Mouse (Mus musculus): ENCODE measurements at regions not wholly inside any gene's neighbourhood (a gene's known extent, or its start where the extent isn't known, plus 50 kb on each side); places are given as distances from the start of the nearest gene placed in this dataset.

DNA sequence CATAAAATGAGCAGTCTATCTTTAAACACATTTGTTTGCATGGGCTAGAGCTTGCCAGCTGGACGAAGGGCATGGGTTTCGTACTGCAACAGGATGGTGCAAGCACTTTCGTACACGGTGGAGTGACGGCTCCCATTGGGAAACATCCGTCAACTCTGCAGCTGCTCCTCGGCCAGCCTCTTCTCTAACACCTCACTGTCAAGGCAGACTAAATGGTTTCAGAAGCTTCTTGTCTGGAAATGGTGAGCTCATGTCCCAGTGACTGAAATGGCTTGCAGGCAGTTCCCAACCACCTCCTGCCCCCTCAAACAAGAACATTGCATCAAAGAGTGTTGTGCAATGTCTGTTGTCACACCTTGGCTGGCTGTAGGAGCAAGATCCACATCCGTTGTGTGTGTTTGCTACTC lies 163.4 kb downstream of the Trib2 start:
- ATAC-seq (replicated peaks; ENCODE audit: insufficient number of reproducible peaks, low FRiP score, low TSS enrichment, low read depth) (no peak), DNase-seq (ENCODE audit: low spot score) (no peak)
- H3K4me1 ChIP-seq (ENCODE audit: control insufficient read depth, insufficient read depth, low read length): no peaks in the 10 kb centered on the region
- H3K9me3 ChIP-seq (replicated peaks; ENCODE audit: control insufficient read depth, low read length): no peaks in the 10 kb centered on the region
- 69% methylated on average over 8 of the region's 8 CpGs for WGBS
- no peak overlapping the region for H3K4me3 ChIP-seq (ENCODE audit: low read depth, low read length)
- H3K36me3 ChIP-seq (replicated peaks; ENCODE audit: control insufficient read depth, insufficient read depth, low read depth, low read length): no peaks in the 10 kb centered on the region
- no peaks in the 10 kb centered on the region for H3K27me3 ChIP-seq (ENCODE audit: control insufficient read depth, insufficient read depth, low read length)
- no peak overlapping the region for H3K9ac ChIP-seq (replicated peaks; ENCODE audit: low read length)
- H3K27ac ChIP-seq (replicated peaks; ENCODE audit: low read depth, low read length): no peak overlapping the region
- H3K4me2 ChIP-seq (ENCODE audit: low read depth, low read length): no peak overlapping the region

DNA sequence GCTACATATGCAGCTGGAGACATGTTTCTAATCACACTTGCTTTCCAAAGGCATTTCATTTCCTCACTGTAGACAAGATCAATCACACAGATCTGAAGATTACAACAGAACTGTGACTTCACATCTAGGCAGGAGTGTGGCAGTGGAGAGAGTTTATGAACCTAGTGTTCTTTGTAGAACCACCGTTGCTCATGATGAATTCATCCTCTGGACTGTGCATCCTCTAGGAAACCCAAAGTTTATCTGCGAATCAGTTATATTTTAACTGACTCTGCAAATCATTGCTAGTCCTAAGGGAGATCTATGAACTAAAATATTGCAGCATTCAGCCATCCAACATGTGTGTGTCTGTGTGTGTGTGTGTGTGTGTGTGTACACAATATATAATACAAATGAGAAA lies 165.4 kb downstream of the Trib2 start:
- Histone ChIP-seq H3K27me3 (ENCODE audit: control insufficient read depth, insufficient read depth, low read length) (no peaks in the 10 kb centered on the region), H3K9me3 (replicated peaks; ENCODE audit: control insufficient read depth, low read length) (no peaks in the 10 kb centered on the region), H3K27ac (replicated peaks; ENCODE audit: low read depth, low read length) (no peak overlapping the region), H3K36me3 (replicated peaks; ENCODE audit: control insufficient read depth, insufficient read depth, low read depth, low read length) (no peaks in the 10 kb centered on the region), H3K4me3 (ENCODE audit: low read depth, low read length) (no peak overlapping the region), H3K4me1 (ENCODE audit: control insufficient read depth, insufficient read depth, low read length) (no peaks in the 10 kb centered on the region), H3K4me2 (ENCODE audit: low read depth, low read length) (no peak overlapping the region), H3K9ac (replicated peaks; ENCODE audit: low read length) (no peak overlapping the region)
- DNase-seq (ENCODE audit: low spot score) (no peak), ATAC-seq (replicated peaks; ENCODE audit: insufficient number of reproducible peaks, low FRiP score, low TSS enrichment, low read depth) (no peak)
- WGBS: 97% methylated on average over 2 of the region's 2 CpGs

- H3K9ac ChIP-seq (replicated peaks; ENCODE audit: low read length): no peak overlapping the region
- ATAC-seq (replicated peaks; ENCODE audit: insufficient number of reproducible peaks, low FRiP score, low TSS enrichment, low read depth) (no peak), DNase-seq (ENCODE audit: low spot score) (no peak)
- no peaks in the 10 kb centered on the region for H3K4me1 ChIP-seq (ENCODE audit: control insufficient read depth, insufficient read depth, low read length)
- H3K27ac ChIP-seq (replicated peaks; ENCODE audit: low read depth, low read length): no peak overlapping the region
- no peaks in the 10 kb centered on the region for H3K36me3 ChIP-seq (replicated peaks; ENCODE audit: control insufficient read depth, insufficient read depth, low read depth, low read length)
- H3K4me3 ChIP-seq (ENCODE audit: low read depth, low read length): no peak overlapping the region
- no peak overlapping the region for H3K4me2 ChIP-seq (ENCODE audit: low read depth, low read length)
- H3K9me3 ChIP-seq (replicated peaks; ENCODE audit: control insufficient read depth, low read length): no peaks in the 10 kb centered on the region
- 61% methylated on average over 4 of the region's 4 CpGs for WGBS
- H3K27me3 ChIP-seq (ENCODE audit: control insufficient read depth, insufficient read depth, low read length): no peaks in the 10 kb centered on the region
Measured at GRCm38 (mm10) chr12:15649906-15650305, 166.8 kb downstream of the Trib2 start.

DNA sequence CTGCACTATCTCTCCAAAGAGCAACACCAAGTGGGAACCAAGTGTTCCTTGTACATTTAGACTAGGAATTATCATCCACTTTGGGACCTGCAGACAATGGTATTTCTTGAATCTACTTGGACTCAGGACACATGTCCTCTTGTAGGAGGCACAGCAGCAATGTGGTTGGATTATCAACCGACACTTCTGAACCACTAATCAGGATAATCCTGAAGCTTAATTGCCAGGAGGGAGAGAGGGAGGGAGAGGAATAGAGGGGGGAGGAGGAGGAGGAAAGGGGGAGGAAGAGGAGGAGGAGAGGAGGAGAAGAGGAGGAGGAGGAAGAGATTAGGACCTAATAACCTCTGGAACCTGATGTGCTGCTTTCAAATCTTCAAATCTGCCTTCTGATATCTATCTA lies 167.5 kb downstream of the Trib2 start:
- Histone ChIP-seq H3K4me3 (ENCODE audit: low read depth, low read length) (no peak overlapping the region), H3K4me2 (ENCODE audit: low read depth, low read length) (no peak overlapping the region), H3K4me1 (ENCODE audit: control insufficient read depth, insufficient read depth, low read length) (no peaks in the 10 kb centered on the region), H3K36me3 (replicated peaks; ENCODE audit: control insufficient read depth, insufficient read depth, low read depth, low read length) (no peaks in the 10 kb centered on the region), H3K9me3 (replicated peaks; ENCODE audit: control insufficient read depth, low read length) (no peaks in the 10 kb centered on the region), H3K27ac (replicated peaks; ENCODE audit: low read depth, low read length) (no peak overlapping the region), H3K9ac (replicated peaks; ENCODE audit: low read length) (no peak overlapping the region), H3K27me3 (ENCODE audit: control insufficient read depth, insufficient read depth, low read length) (no peaks in the 10 kb centered on the region)
- ATAC-seq (replicated peaks; ENCODE audit: insufficient number of reproducible peaks, low FRiP score, low TSS enrichment, low read depth) (no peak), DNase-seq (ENCODE audit: low spot score) (no peak)
- WGBS: 46% methylated on average over 1 of the region's 1 CpGs

- Histone ChIP-seq H3K9me3 (replicated peaks; ENCODE audit: control insufficient read depth, low read length) (no peaks in the 10 kb centered on the region), H3K9ac (replicated peaks; ENCODE audit: low read length) (no peak overlapping the region), H3K4me1 (ENCODE audit: control insufficient read depth, insufficient read depth, low read length) (no peaks in the 10 kb centered on the region), H3K36me3 (replicated peaks; ENCODE audit: control insufficient read depth, insufficient read depth, low read depth, low read length) (no peaks in the 10 kb centered on the region), H3K4me2 (ENCODE audit: low read depth, low read length) (no peak overlapping the region), H3K27me3 (ENCODE audit: control insufficient read depth, insufficient read depth, low read length) (no peaks in the 10 kb centered on the region), H3K27ac (replicated peaks; ENCODE audit: low read depth, low read length) (no peak overlapping the region), H3K4me3 (ENCODE audit: low read depth, low read length) (no peak overlapping the region)
- DNase-seq (ENCODE audit: low spot score) (peak; percentile 58), ATAC-seq (replicated peaks; ENCODE audit: insufficient number of reproducible peaks, low FRiP score, low TSS enrichment, low read depth) (no peak; the same call in 1 of the 2 replicates)
- 31% methylated on average over 9 of the region's 9 CpGs for WGBS
Measured at GRCm38 (mm10) chr12:15644074-15644672, 172.5 kb downstream of the Trib2 start.

DNA sequence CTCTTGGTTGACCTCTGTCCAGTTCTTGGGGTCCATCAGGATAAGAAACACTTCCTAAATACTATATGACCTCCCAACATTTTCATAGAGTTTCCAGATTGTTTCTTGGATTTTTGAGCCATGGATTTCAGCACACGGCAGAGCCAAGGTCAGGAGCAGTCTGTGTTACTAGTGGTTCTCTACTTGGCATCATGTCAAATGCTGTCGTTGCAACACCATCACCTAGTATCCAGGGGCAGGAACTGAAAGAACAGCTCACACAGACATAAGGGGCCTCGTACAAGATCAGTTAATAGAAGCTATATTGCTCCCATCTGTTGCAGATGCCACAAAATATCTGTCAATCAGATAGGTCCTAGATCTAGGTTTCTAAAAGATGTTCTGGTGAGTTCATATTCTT lies 173.1 kb downstream of the Trib2 start:
- 30% methylated on average over 3 of the region's 3 CpGs for WGBS
- Histone ChIP-seq H3K27ac (replicated peaks; ENCODE audit: low read depth, low read length) (no peak overlapping the region), H3K9ac (replicated peaks; ENCODE audit: low read length) (no peak overlapping the region), H3K9me3 (replicated peaks; ENCODE audit: control insufficient read depth, low read length) (no peaks in the 10 kb centered on the region), H3K4me2 (ENCODE audit: low read depth, low read length) (no peak overlapping the region), H3K4me3 (ENCODE audit: low read depth, low read length) (no peak overlapping the region), H3K36me3 (replicated peaks; ENCODE audit: control insufficient read depth, insufficient read depth, low read depth, low read length) (no peaks in the 10 kb centered on the region), H3K27me3 (ENCODE audit: control insufficient read depth, insufficient read depth, low read length) (no peaks in the 10 kb centered on the region), H3K4me1 (ENCODE audit: control insufficient read depth, insufficient read depth, low read length) (no peaks in the 10 kb centered on the region)
- ATAC-seq (replicated peaks; ENCODE audit: insufficient number of reproducible peaks, low FRiP score, low TSS enrichment, low read depth): no peak
- no peak for DNase-seq (ENCODE audit: low spot score)

DNA sequence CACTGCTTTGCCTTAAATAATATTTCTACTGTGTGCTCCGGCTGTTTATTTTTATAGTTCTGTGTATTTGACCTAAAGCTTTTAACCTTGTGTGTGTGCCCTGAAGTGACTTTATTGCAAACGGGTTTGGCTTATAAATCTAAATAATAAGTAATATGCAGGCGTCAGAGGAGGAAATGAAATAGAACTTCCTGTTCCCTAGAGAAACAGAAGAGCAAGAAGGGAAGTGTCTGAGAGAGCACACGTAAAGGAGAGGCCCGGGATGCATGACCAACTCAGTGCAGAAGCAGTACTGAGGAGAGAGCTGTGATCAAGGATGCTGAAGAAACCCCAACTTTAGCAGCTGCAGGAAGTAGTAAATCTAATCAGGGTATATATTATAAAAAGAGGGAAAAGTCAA lies 176.4 kb downstream of the Trib2 start:
- Histone ChIP-seq H3K9me3 (replicated peaks; ENCODE audit: control insufficient read depth, low read length) (no peaks in the 10 kb centered on the region), H3K4me2 (ENCODE audit: low read depth, low read length) (no peak overlapping the region), H3K36me3 (replicated peaks; ENCODE audit: control insufficient read depth, insufficient read depth, low read depth, low read length) (no peaks in the 10 kb centered on the region), H3K27ac (replicated peaks; ENCODE audit: low read depth, low read length) (no peak overlapping the region), H3K4me3 (ENCODE audit: low read depth, low read length) (no peak overlapping the region), H3K27me3 (ENCODE audit: control insufficient read depth, insufficient read depth, low read length) (no peaks in the 10 kb centered on the region), H3K4me1 (ENCODE audit: control insufficient read depth, insufficient read depth, low read length) (no peaks in the 10 kb centered on the region), H3K9ac (replicated peaks; ENCODE audit: low read length) (no peak overlapping the region)
- ATAC-seq (replicated peaks; ENCODE audit: insufficient number of reproducible peaks, low FRiP score, low TSS enrichment, low read depth) (no peak), DNase-seq (ENCODE audit: low spot score) (no peak)
- 67% methylated on average over 5 of the region's 5 CpGs for WGBS

GRCm38 (mm10) chr12:15629971-15630370 lies 186.8 kb downstream of the Trib2 start:
- Histone ChIP-seq H3K36me3 (replicated peaks; ENCODE audit: control insufficient read depth, insufficient read depth, low read depth, low read length) (no peaks in the 10 kb centered on the region), H3K4me1 (ENCODE audit: control insufficient read depth, insufficient read depth, low read length) (no peaks in the 10 kb centered on the region), H3K27ac (replicated peaks; ENCODE audit: low read depth, low read length) (no peak overlapping the region), H3K4me2 (ENCODE audit: low read depth, low read length) (no peak overlapping the region), H3K9me3 (replicated peaks; ENCODE audit: control insufficient read depth, low read length) (no peaks in the 10 kb centered on the region), H3K4me3 (ENCODE audit: low read depth, low read length) (no peak overlapping the region), H3K9ac (replicated peaks; ENCODE audit: low read length) (no peak overlapping the region), H3K27me3 (ENCODE audit: control insufficient read depth, insufficient read depth, low read length) (no peaks in the 10 kb centered on the region)
- ATAC-seq (replicated peaks; ENCODE audit: insufficient number of reproducible peaks, low FRiP score, low TSS enrichment, low read depth): no peak
- 75% methylated on average over 3 of the region's 3 CpGs for WGBS
- no peak for DNase-seq (ENCODE audit: low spot score)

All from embryonic facial prominence, embryonic 11.5 days (tissue).